Mouse (Mus musculus) CH12.LX (cell line): ENCODE measurements around the gene 5730596B20Rik. TPM values are rescaled to one million over a fixed set of nuclear protein-coding genes. Genes with fewer than 3 reads are reported as not detected.

Experiments
- DNase-seq: peaks from one replicate; pipeline ENCODE4 v3.0.0-alpha.2; 2013; ENCODE audit errors: extremely low read depth
- H3K27ac ChIP-seq: 2 replicates; pipeline ENCODE4 v1.5.1; 2012; ENCODE audit warnings: low read depth, mild to moderate bottlenecking, control low read depth, moderate library complexity; ENCODE audit not compliant: insufficient read depth
- H3K27me3 ChIP-seq: replicated peaks from 2 replicates; pipeline ENCODE3; 2012; ENCODE audit warnings: inconsistent platforms
- H3K36me3 ChIP-seq, 2 experiments: replicated peaks in 1 of 2; 2 replicates each; pipeline versions ENCODE3 to v1.6.1; 2012; ENCODE audit warnings: inconsistent platforms in 1 of 2, low read length in 1 of 2, mild to moderate bottlenecking in 1 of 2, mixed read lengths in 1 of 2, moderate library complexity in 1 of 2; ENCODE audit not compliant: control insufficient read depth in 1 of 2, insufficient read depth in 1 of 2
- H3K4me1 ChIP-seq, 2 experiments: 2 replicates each; pipeline ENCODE4 v1.6.1; 2012; ENCODE audit warnings: inconsistent platforms in 1 of 2, moderate library complexity in 1 of 2; ENCODE audit not compliant: insufficient read depth in 2 of 2, control insufficient read depth in 1 of 2
- H3K4me2 ChIP-seq: 2 replicates; pipeline ENCODE4 v1.6.1; 2012; ENCODE audit warnings: low read depth, mild to moderate bottlenecking, control low read depth; ENCODE audit not compliant: poor library complexity, insufficient read depth, severe bottlenecking
- H3K4me3 ChIP-seq, 3 experiments: fragments of 150-350 bp in 1 of 3; sonication (generic) in 1 of 3; replicated peaks in 1 of 3; 2 replicates each; pipeline versions ENCODE3 to v1.5.1; 2011 to 2012; ENCODE audit warnings: low read depth in 2 of 3, low read length in 2 of 3, mild to moderate bottlenecking in 2 of 3, moderate library complexity in 2 of 3, control low read depth in 1 of 3, improper control_type of control experiment in 1 of 3, inconsistent platforms in 1 of 3, mixed read lengths in 1 of 3; ENCODE audit not compliant: poor library complexity in 1 of 3
- H3K79me2 ChIP-seq: replicated peaks from 2 replicates; pipeline ENCODE4 v1.6.1; 2012; ENCODE audit warnings: mild to moderate bottlenecking, moderate library complexity; ENCODE audit not compliant: control insufficient read depth, poor library complexity, insufficient read depth, severe bottlenecking; ENCODE audit errors: extremely low read depth
- H3K9ac ChIP-seq: 2 replicates; pipeline ENCODE4 v1.6.1; 2012; ENCODE audit warnings: low read depth, mild to moderate bottlenecking, control low read depth, moderate library complexity; ENCODE audit not compliant: insufficient read depth
- H3K9me3 ChIP-seq: replicated peaks from 2 replicates; pipeline ENCODE3; 2012; ENCODE audit warnings: low read length, inconsistent platforms, mixed read lengths
- CHD1 ChIP-seq: IDR thresholded peaks from 2 replicates; pipeline ENCODE4 v1.6.1; 2012; ENCODE audit warnings: low read depth, low read length, improper control_type of control experiment, inconsistent platforms
- CTCF ChIP-seq, 2 experiments: IDR thresholded peaks in 1 of 2; conservative IDR thresholded peaks in 1 of 2; 2 replicates each; pipeline ENCODE4 v1.5.1; 2011 to 2012; ENCODE audit warnings: low read depth in 2 of 2, low read length in 2 of 2, improper control_type of control experiment in 1 of 2, inconsistent platforms in 1 of 2, mild to moderate bottlenecking in 1 of 2, moderate library complexity in 1 of 2
- EP300 ChIP-seq: IDR thresholded peaks from 2 replicates; pipeline ENCODE4 v1.6.1; 2011; ENCODE audit warnings: low read length, improper control_type of control experiment
- GABPA ChIP-seq: IDR thresholded peaks from 2 replicates; pipeline ENCODE4 v1.6.1; 2012; ENCODE audit warnings: low read depth, low read length, improper control_type of control experiment, inconsistent platforms; ENCODE audit not compliant: insufficient replicate concordance
- JUN ChIP-seq: IDR thresholded peaks from 2 replicates; pipeline ENCODE4 v1.6.1; 2011; ENCODE audit warnings: low read depth, mild to moderate bottlenecking, low read length, improper control_type of control experiment, moderate library complexity; ENCODE audit not compliant: insufficient read depth
- JUND ChIP-seq: conservative IDR thresholded peaks from 2 replicates; pipeline ENCODE4 v1.6.1; 2011; ENCODE audit warnings: low read depth, low read length, improper control_type of control experiment
- KAT2A ChIP-seq: IDR thresholded peaks from 2 replicates; pipeline ENCODE4 v1.6.1; 2012; ENCODE audit warnings: low read length, improper control_type of control experiment, inconsistent platforms; ENCODE audit not compliant: insufficient replicate concordance
- MAX ChIP-seq: IDR thresholded peaks from 2 replicates; pipeline ENCODE4 v1.6.1; 2011; ENCODE audit warnings: low read length, improper control_type of control experiment
- MAZ ChIP-seq: IDR thresholded peaks from 2 replicates; pipeline ENCODE4 v1.6.1; 2012; ENCODE audit warnings: low read depth, mild to moderate bottlenecking, inconsistent platforms, low read length, improper control_type of control experiment, moderate library complexity
- PAX5 ChIP-seq: IDR thresholded peaks from 2 replicates; pipeline ENCODE4 v1.6.1; 2012; ENCODE audit warnings: low read length, inconsistent platforms, mixed read lengths
- RAD21 ChIP-seq: IDR thresholded peaks from 2 replicates; pipeline ENCODE4 v1.6.1; 2011; ENCODE audit warnings: low read depth, mild to moderate bottlenecking, low read length, improper control_type of control experiment, moderate library complexity
- RCOR1 ChIP-seq: conservative IDR thresholded peaks from 2 replicates; pipeline ENCODE4 v1.6.1; 2012; ENCODE audit warnings: low read depth, mild to moderate bottlenecking, inconsistent platforms, low read length, improper control_type of control experiment
- SMC3 ChIP-seq: IDR thresholded peaks from 2 replicates; pipeline ENCODE4 v1.6.1; 2011; ENCODE audit warnings: low read depth, low read length, improper control_type of control experiment
- TBP ChIP-seq: conservative IDR thresholded peaks from 2 replicates; pipeline ENCODE4 v1.6.1; 2011; ENCODE audit warnings: low read depth, low read length, improper control_type of control experiment
- USF2 ChIP-seq: conservative IDR thresholded peaks from 2 replicates; pipeline ENCODE4 v1.6.1; 2011; ENCODE audit warnings: low read depth, low read length, improper control_type of control experiment
- ZC3H11A ChIP-seq: IDR thresholded peaks from 2 replicates; pipeline ENCODE4 v1.6.1; 2012; ENCODE audit warnings: low read depth, mild to moderate bottlenecking, inconsistent platforms, low read length, improper control_type of control experiment
- ZKSCAN1 ChIP-seq: IDR thresholded peaks from 2 replicates; pipeline ENCODE4 v1.6.1; 2012; ENCODE audit warnings: low read depth, inconsistent platforms, low read length, improper control_type of control experiment, borderline replicate concordance
- ZNF384 ChIP-seq: IDR thresholded peaks from 2 replicates; pipeline ENCODE4 v1.6.1; 2012; ENCODE audit warnings: low read depth, low read length, improper control_type of control experiment, inconsistent platforms
- dilution Hi-C: fragments of 300-500 bp; cut with MboI; formaldehyde crosslinking; loops from 2 replicates; pipeline ENCODE4 v1.14.3; 2020; ENCODE audit warnings: low sequenced_read_pairs; ENCODE audit not compliant: extremely low pct_unique_long_range_greater_than_20kb, extremely low pct_ligation_motif_present
- in situ Hi-C: fragments of 300-500 bp; cut with MboI; formaldehyde crosslinking; loops from 3 replicates; pipeline ENCODE4 v1.14.3; 2019; ENCODE audit warnings: low sequenced_read_pairs, low pct_ligation_motif_present, low pct_unique_long_range_greater_than_20kb, mixed read lengths
- polyA plus RNA-seq: library from polyadenylated mRNA; unstranded; fragments of >175 nt; gene quantifications from 2 replicates; pipeline ENCODE4 v1.2.1, GENCODE M21; 2012; ENCODE audit warnings: low read depth; ENCODE audit not compliant: insufficient read length
- total RNA-seq, 2 experiments: library from RNA; depleted of rRNA; stranded (reverse); fragments of 300-350 nt in 1 of 2; fragments of >200 nt in 1 of 2; gene quantifications; 2 replicates each; pipeline ENCODE4 v1.2.3; 2012 to 2014

The 5730596B20Rik gene
- total and polyA plus RNA-seq, 3 experiments, result 0.07 TPM; not detected in 2

DNA sequence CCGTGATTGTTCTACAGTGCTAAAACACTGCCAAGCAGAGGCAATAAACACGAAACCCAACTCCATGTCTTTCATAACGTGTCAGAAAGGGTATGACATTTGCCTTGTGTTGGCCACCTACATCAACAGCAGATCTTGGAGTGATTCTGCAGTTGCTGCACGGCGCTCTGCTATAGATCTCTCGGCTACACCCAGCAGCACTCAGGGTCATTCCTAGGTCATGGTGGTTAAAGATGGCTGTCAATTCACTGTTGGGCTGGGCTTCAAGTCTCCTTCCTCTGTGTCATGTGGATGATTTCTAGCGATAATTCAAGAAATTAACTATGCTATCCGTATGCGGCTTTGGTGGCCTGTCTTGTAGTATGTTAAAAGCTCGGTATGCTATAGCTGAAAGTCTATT is 38.7 kb upstream of the 5730596B20Rik start:
- H3K4me3 ChIP-seq, result no peak overlapping the region
- H3K79me2 ChIP-seq, result no peaks in the 10 kb centered on the region
- DNase-seq, result no peak
- no peak overlapping the region for H3K9ac ChIP-seq
- no peak overlapping the region for H3K27ac ChIP-seq
- dilution Hi-C loops (no loop called here), in situ Hi-C loops (no loop called here)
- no peak overlapping the region for H3K4me2 ChIP-seq
- no peaks in the 10 kb centered on the region for H3K36me3 ChIP-seq
- no peaks in the 10 kb centered on the region for H3K9me3 ChIP-seq
- TF ChIP-seq ZKSCAN1, result no peak
- TF ChIP-seq GABPA, result no peak
- no peak for TF ChIP-seq RCOR1
- TF ChIP-seq KAT2A, result no peak
- TF ChIP-seq MAZ, result no peak
- no peak for TF ChIP-seq EP300
- TF ChIP-seq CHD1, result no peak
- TF ChIP-seq ZNF384, result no peak
- no peak for TF ChIP-seq JUN
- no peak for TF ChIP-seq ZC3H11A
- no peak for TF ChIP-seq JUND
- no peak for TF ChIP-seq PAX5
- no peak for TF ChIP-seq SMC3
- no peak for TF ChIP-seq MAX
- TF ChIP-seq TBP, result no peak
- no peak for TF ChIP-seq USF2
- no peaks in the 10 kb centered on the region for H3K27me3 ChIP-seq
- H3K4me1 ChIP-seq, result no peaks in the 10 kb centered on the region

DNA sequence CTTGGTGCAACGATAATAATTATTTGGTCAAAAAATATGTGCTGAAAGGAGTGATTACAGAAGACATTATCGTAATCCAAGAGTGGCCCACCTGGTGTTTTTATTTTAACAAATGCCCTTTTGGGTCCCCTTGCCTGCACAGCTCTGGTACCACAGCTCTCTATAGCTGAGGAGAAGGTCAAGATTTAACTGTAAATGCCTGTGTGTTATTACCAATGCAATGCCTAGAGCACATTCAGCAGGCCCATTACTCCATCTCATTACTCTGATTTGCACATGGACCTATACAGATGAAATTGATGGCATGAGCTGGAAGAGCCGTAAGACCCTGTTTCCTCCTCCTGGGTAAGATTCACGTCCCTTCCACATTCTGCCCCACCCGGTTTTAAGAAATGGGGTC is 38.2 kb upstream of the 5730596B20Rik start:
- Histone ChIP-seq H3K9me3 (no peaks in the 10 kb centered on the region), H3K9ac (no peak overlapping the region), H3K4me1 (no peaks in the 10 kb centered on the region), H3K4me2 (no peak overlapping the region), H3K36me3 (no peaks in the 10 kb centered on the region), H3K27ac (no peak overlapping the region), H3K4me3 (no peak overlapping the region), H3K79me2 (no peaks in the 10 kb centered on the region), H3K27me3 (no peaks in the 10 kb centered on the region)
- dilution Hi-C loops (no loop called here), in situ Hi-C loops (no loop called here)
- no peak for DNase-seq
- TF ChIP-seq RAD21 (no peak), MAZ (no peak), MAX (no peak), CTCF (conservative IDR thresholded peaks at IDR 0.05 in 1 of 2, IDR thresholded peaks at IDR 0.05 in 1 of 2; ENCODE audit: low read depth in 2 of 2, low read length in 2 of 2) (no peak)
